Mouse (Mus musculus) adrenal gland, adult 8-10 months (tissue): ENCODE measurements around the gene Gm8926. TPM values are rescaled to one million over a fixed set of nuclear protein-coding genes. Genes with fewer than 3 reads are reported as not detected.
"Not testable (repeated sequence)": the region's sequence is repeated elsewhere in the genome, so short reads cannot be mapped to it uniquely, and the experiment has no call there.

Experiments used
- DNase-seq: peaks from one replicate; pipeline ENCODE4 v3.0.0; 2022
- total RNA-seq, 4 experiments: library from RNA; stranded (reverse); gene quantifications; 2 replicates each; pipeline ENCODE4 v1.2.4; 2022

Gm8926 gene
- not detected for total RNA-seq

- DNase-seq = not testable (repeated sequence)
Measured at GRCm38 (mm10) chr5:11770248-11770647, at the start of gene Gm8926. Gene Gm8926 (plus strand): TSS chr5:11770548.

Other genes starting within 250 kb of the Gm8926 start
- not detected for gene Gm6460, start 175.6 kb upstream of the Gm8926 start, total RNA-seq
- not detected for gene Gm8922, start 88.6 kb upstream of the Gm8926 start, total RNA-seq
- gene Gm6465, start 75.0 kb downstream of the Gm8926 start, total RNA-seq = not detected
- gene 4933402N22Rik, start 147.5 kb downstream of the Gm8926 start, total RNA-seq = not detected